7 mouse cellular contexts compared by ENCODE assay signal in genomic region chr4:130913077-130913476, GRCm38 (mm10). TPM values are rescaled to one million over a fixed set of nuclear protein-coding genes. Genes with fewer than 3 reads are reported as not detected.
DNase-seq lines count a peak whose midpoint lies in the region; ATAC-seq and TF ChIP-seq lines count a peak whose summit lies in the region.

Gene Laptm5 (plus strand): TSS chr4:130913125.

- TF ChIP-seq POLR2A in MEL (IDR thresholded peaks at IDR 0.05; ENCODE audit: control insufficient read depth in 1 of 2, insufficient read depth in 1 of 2, low read depth in 1 of 2, low read length in 2 of 2, poor library complexity in 1 of 2), result peak; percentile 83 to 88

- no peaks in the 10 kb centered on the region for H3K27me3 ChIP-seq in MEL (ENCODE audit: control insufficient read depth in 1 of 2, insufficient read depth in 2 of 2, low read length in 2 of 2)
- peaks cover 8% of the 10 kb centered on the region; the same call in 1 of the 2 replicates for H3K27me3 ChIP-seq in heart, embryonic 10.5 days (ENCODE audit: insufficient read depth, poor library complexity, severe bottlenecking)
- no peaks in the 10 kb centered on the region for H3K27me3 ChIP-seq in lung, embryonic 14.5 days (ENCODE audit: insufficient read depth, low read length)

- ATAC-seq in lung, embryonic 14.5 days (ENCODE audit: insufficient read depth), result no peak

- H3K36me3 ChIP-seq in MEL (ENCODE audit: control insufficient read depth in 1 of 2, insufficient read depth in 2 of 2, low read length in 2 of 2), result peaks cover 0 to 51% of the 10 kb centered on the region in 2 experiments; a peak in 2 of 4 replicates
- H3K36me3 ChIP-seq in heart, embryonic 10.5 days, result no peaks in the 10 kb centered on the region
- no peaks in the 10 kb centered on the region for H3K36me3 ChIP-seq in lung, embryonic 14.5 days (ENCODE audit: insufficient read depth)

- TF ChIP-seq CTCF in MEL (IDR thresholded peaks at IDR 0.05 in 2 of 3, conservative IDR thresholded peaks at IDR 0.05 in 1 of 3; ENCODE audit: control insufficient read depth in 1 of 3, insufficient read depth in 1 of 3, low read depth in 2 of 3, low read length in 3 of 3, poor library complexity in 1 of 3, severe bottlenecking in 1 of 3), result no peak
- TF ChIP-seq CTCF in lung, embryonic 14.5 days (IDR thresholded peaks at IDR 0.05; ENCODE audit: low read depth), result no peak

- no peaks in the 10 kb centered on the region for H3K9me3 ChIP-seq in MEL (replicated peaks; ENCODE audit: insufficient read depth, low read length)
- H3K9me3 ChIP-seq in heart, embryonic 10.5 days, result no peaks in the 10 kb centered on the region
- H3K9me3 ChIP-seq in lung, embryonic 14.5 days (ENCODE audit: low read depth, low read length), result no peaks in the 10 kb centered on the region

- WGBS in heart, embryonic 10.5 days, result 66% methylated on average over 11 of the region's 11 CpGs
- WGBS in large intestine, adult 2 months, result 54% methylated on average over 11 of the region's 11 CpGs
- 68% methylated on average over 11 of the region's 11 CpGs for WGBS in lung, embryonic 14.5 days

- H3K4me2 ChIP-seq in lung, embryonic 14.5 days, result no peak within 1 kb of the TSS

- peak within 1 kb of the TSS; percentile 68 to 96 for H3K4me3 ChIP-seq in MEL (ENCODE audit: control insufficient read depth in 1 of 2, insufficient read depth in 1 of 2, low read depth in 2 of 2, low read length in 2 of 2)
- no peak within 1 kb of the TSS for H3K4me3 ChIP-seq in heart, embryonic 10.5 days
- no peak within 1 kb of the TSS for H3K4me3 ChIP-seq in lung, embryonic 14.5 days (ENCODE audit: low read depth, low read length)

- TF ChIP-seq EP300 in MEL (IDR thresholded peaks at IDR 0.05; ENCODE audit: low read depth in 1 of 2, low read length in 2 of 2), result peak in 1 of 2 experiments; percentile 57; a peak in 3 of 4 replicates

- peak within 1 kb of the TSS; percentile 96 for H3K27ac ChIP-seq in MEL (ENCODE audit: control insufficient read depth, low read depth, low read length)
- peak within 1 kb of the TSS; percentile 57 for H3K27ac ChIP-seq in heart, embryonic 10.5 days
- no peak within 1 kb of the TSS for H3K27ac ChIP-seq in lung, embryonic 14.5 days (ENCODE audit: low read depth)

- peak; percentile 93 for DNase-seq in MEL (ENCODE audit: low read depth, low spot score)
- DNase-seq in adrenal gland, postnatal 4 days (ENCODE audit: low spot score in 2 of 2), result no peak
- DNase-seq in heart, embryonic 10.5 days (ENCODE audit: low spot score), result no peak
- DNase-seq in large intestine, adult 2 months (ENCODE audit: low read depth, low spot score), result no peak
- DNase-seq in lung, embryonic 14.5 days, result no peak
- peak; percentile 46 for DNase-seq in skeletal muscle tissue, adult 2 months (ENCODE audit: low read depth, low spot score)
- no peak for DNase-seq in ovary, postnatal 36 days (ENCODE audit: low spot score)

- H3K79me2 ChIP-seq in MEL (ENCODE audit: control insufficient read depth, insufficient read depth, low read length, poor library complexity), result peaks cover 47% of the 10 kb centered on the region

- peaks cover 14 to 65% of the 10 kb centered on the region in 2 experiments for H3K4me1 ChIP-seq in MEL (ENCODE audit: control insufficient read depth in 1 of 2, insufficient read depth in 2 of 2, low read length in 2 of 2)
- peaks cover 66% of the 10 kb centered on the region for H3K4me1 ChIP-seq in heart, embryonic 10.5 days
- no peaks in the 10 kb centered on the region for H3K4me1 ChIP-seq in lung, embryonic 14.5 days (ENCODE audit: insufficient read depth)

- H3K9ac ChIP-seq in MEL (ENCODE audit: control insufficient read depth, low read depth, low read length, poor library complexity, severe bottlenecking), result peak within 1 kb of the TSS; percentile 96
- H3K9ac ChIP-seq in lung, embryonic 14.5 days, result no peak within 1 kb of the TSS

- TF ChIP-seq RAD21 in MEL (IDR thresholded peaks at IDR 0.05; ENCODE audit: low read depth, low read length), result no peak

TF ChIP-seq in MEL, 35 proteins besides CTCF, POLR2A, EP300 and RAD21:
- no peak for TF ChIP-seq CHD1 (IDR thresholded peaks at IDR 0.05; ENCODE audit: low read depth, low read length)
- TF ChIP-seq NRF1 (IDR thresholded peaks at IDR 0.05; ENCODE audit: insufficient read depth, low read depth, low read length, poor library complexity, severe bottlenecking), result 0 out of 2 replicates have a peak, but pooled peaks have one; percentile 32
- TF ChIP-seq JUND (IDR thresholded peaks at IDR 0.05; ENCODE audit: low read depth, low read length), result no peak
- no peak for TF ChIP-seq MXI1 (IDR thresholded peaks at IDR 0.05; ENCODE audit: low read depth, low read length)
- peak; percentile 53; the same call in 1 of the 2 replicates for TF ChIP-seq POLR2AphosphoS2 (IDR thresholded peaks at IDR 0.05; ENCODE audit: low read length)
- TF ChIP-seq USF1 (IDR thresholded peaks at IDR 0.05; ENCODE audit: low read depth, low read length), result no peak
- no peak for TF ChIP-seq TAL1 (IDR thresholded peaks at IDR 0.05; ENCODE audit: low read length)
- TF ChIP-seq SMC3 (IDR thresholded peaks at IDR 0.05; ENCODE audit: low read depth, low read length), result no peak
- TF ChIP-seq E2F4 (IDR thresholded peaks at IDR 0.05; ENCODE audit: borderline replicate concordance, low read depth, low read length), result no peak
- no peak for TF ChIP-seq GABPA (IDR thresholded peaks at IDR 0.05; ENCODE audit: low read depth, low read length)
- TF ChIP-seq NELFE (IDR thresholded peaks at IDR 0.05; ENCODE audit: low read depth, low read length), result peak; percentile 89
- no peak for TF ChIP-seq ZC3H11A (IDR thresholded peaks at IDR 0.05; ENCODE audit: low read depth, low read length)
- peak; percentile 84; the same call in 1 of the 2 replicates for TF ChIP-seq MAZ (IDR thresholded peaks at IDR 0.05; ENCODE audit: low read depth, low read length)
- no peak for TF ChIP-seq MAX (IDR thresholded peaks at IDR 0.05; ENCODE audit: low read length)
- TF ChIP-seq KAT2A (conservative IDR thresholded peaks at IDR 0.05; ENCODE audit: low read depth, low read length), result no peak
- no peak for TF ChIP-seq MEF2A (IDR thresholded peaks at IDR 0.05; ENCODE audit: extremely low read depth, insufficient replicate concordance, low read depth, low read length, poor library complexity, severe bottlenecking)
- peak; percentile 63 for TF ChIP-seq TCF12 (IDR thresholded peaks at IDR 0.05; ENCODE audit: low read depth, low read length)
- no peak for TF ChIP-seq USF2 (IDR thresholded peaks at IDR 0.05; ENCODE audit: borderline replicate concordance in 1 of 2, insufficient read depth in 1 of 2, low read depth in 1 of 2, low read length in 2 of 2)
- peak; percentile 55 for TF ChIP-seq HCFC1 (IDR thresholded peaks at IDR 0.05; ENCODE audit: low read depth, low read length)
- TF ChIP-seq SIN3A (IDR thresholded peaks at IDR 0.05; ENCODE audit: low read length), result peak; percentile 65; the same call in 1 of the 2 replicates
- no peak for TF ChIP-seq MYB (IDR thresholded peaks at IDR 0.05; ENCODE audit: low read depth, low read length)
- TF ChIP-seq ZMIZ1 (IDR thresholded peaks at IDR 0.05; ENCODE audit: low read depth, low read length), result peak; percentile 65; the same call in 1 of the 2 replicates
- TF ChIP-seq ELF1 (IDR thresholded peaks at IDR 0.05; ENCODE audit: low read depth, low read length), result peak; percentile 89
- TF ChIP-seq ETS1 (IDR thresholded peaks at IDR 0.05; ENCODE audit: low read depth, low read length), result peak; percentile 64
- 0 out of 2 replicates have a peak, but pooled peaks have one; percentile 14 for TF ChIP-seq POLR2AphosphoS5 (IDR thresholded peaks at IDR 0.05; ENCODE audit: borderline replicate concordance, low read depth, low read length)
- peak; percentile 63 for TF ChIP-seq TBP (IDR thresholded peaks at IDR 0.05; ENCODE audit: low read depth, low read length)
- no peak for TF ChIP-seq ZKSCAN1 (IDR thresholded peaks at IDR 0.05; ENCODE audit: low read depth, low read length)
TF ChIP-seq in MEL: peak in this region for 12.

RNA-seq across cellular contexts. Expression of gene Laptm5, which starts in this region (rescaled TPM):
- total RNA-seq in MEL (2012; rRNA removed), result 101 and 116 TPM in 2 replicates
- 100 to 1,000 TPM; 234 to 696 TPM for polyA plus RNA-seq in MEL (2012; ENCODE audit: insufficient read depth in 1 of 2, insufficient read length in 2 of 2, low read depth in 1 of 2, low replicate concordance in 2 of 2, missing spikeins in 1 of 2)
- 10 to 100 TPM; 21.4 to 29.3 TPM for total RNA-seq in adrenal gland, postnatal 4 days (2021)
- 7.7 and 19.5 TPM in 2 replicates for polyA plus RNA-seq in heart, embryonic 10.5 days (2016; fragmentation: Nextera tagmentation; extraction: Ambion mirVana)
- 116 and 123 TPM in 2 replicates for polyA plus RNA-seq in large intestine, adult 2 months (2012; rRNA removed)
- polyA plus RNA-seq in lung, embryonic 14.5 days (2014; fragmentation: Nextera tagmentation; extraction: Ambion mirVana), result 39.1 and 42.5 TPM in 2 replicates

Comparison
In these comparisons a context has a peak if more than half of its experiments do, and no peak if none do; other contexts are left out.
1. DNase-seq: peak in MEL (single experiment) and skeletal muscle tissue, adult 2 months (single experiment); none in adrenal gland, postnatal 4 days (0 of 2), heart, embryonic 10.5 days (single experiment), large intestine, adult 2 months (single experiment), lung, embryonic 14.5 days (single experiment) and ovary, postnatal 36 days (single experiment).
2. H3K4me3 ChIP-seq: peak in MEL (2 of 2); none in heart, embryonic 10.5 days (single experiment) and lung, embryonic 14.5 days (single experiment).